Mouse (Mus musculus): ENCODE results near the gene Lelp1. TPM values are rescaled to one million over a fixed set of nuclear protein-coding genes. Genes with fewer than 3 reads are reported as not detected.

Gene Lelp1
- polyA plus RNA-seq (2012; rRNA removed) = not detected in 2 replicates
- not detected in 2 replicates for polyA plus RNA-seq (2014; fragmentation: Nextera tagmentation; extraction: Ambion mirVana)

DNA sequence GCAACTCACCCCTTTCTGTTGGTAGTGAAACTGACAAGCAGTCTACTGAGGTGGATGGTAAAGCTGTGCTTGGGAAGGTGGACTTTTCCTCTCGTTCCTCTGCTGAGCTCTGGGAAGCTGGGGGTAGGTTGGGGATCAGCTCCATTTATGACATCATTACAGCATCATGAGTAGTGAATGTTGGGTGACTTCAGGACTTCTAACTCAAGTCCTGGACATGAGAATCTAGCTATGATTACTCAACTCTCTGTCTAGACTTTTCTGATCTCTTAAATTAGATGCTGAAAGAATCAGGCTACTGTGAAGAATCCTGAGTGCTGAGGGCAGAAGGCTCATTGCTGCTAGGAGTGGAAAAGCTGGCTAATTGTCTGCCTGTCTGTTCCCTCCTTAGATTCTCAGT lies at the start of gene Lelp1:
Gene Lelp1, minus strand, starts transcription at position 101 of the 400 bp plus-strand sequence.
- no peak within 1 kb of the TSS for H3K9ac ChIP-seq (ENCODE audit: low read depth, low read length, severe bottlenecking)
- no peaks in the 10 kb centered on the region for H3K36me3 ChIP-seq (ENCODE audit: control insufficient read depth, insufficient read depth, low read length)
- ATAC-seq (ENCODE audit: low FRiP score, low read depth) (no peak), DNase-seq (ENCODE audit: low spot score) (no peak)
- no peak within 1 kb of the TSS for H3K4me2 ChIP-seq (replicated peaks; ENCODE audit: low read depth, low read length, severe bottlenecking)
- H3K4me1 ChIP-seq (ENCODE audit: control insufficient read depth, insufficient read depth, low read length) = no peaks in the 10 kb centered on the region
- no peaks in the 10 kb centered on the region for H3K9me3 ChIP-seq (ENCODE audit: control insufficient read depth, low read length)
- H3K27ac ChIP-seq (replicated peaks; ENCODE audit: low read depth, low read length) = no peak within 1 kb of the TSS
- 46% methylated on average over 1 of the region's 1 CpGs for WGBS
- no peak for TF ChIP-seq POLR2A (IDR thresholded peaks at IDR 0.05; ENCODE audit: borderline replicate concordance, extremely low read depth, insufficient read depth, insufficient read length)
- H3K27me3 ChIP-seq (ENCODE audit: control insufficient read depth, insufficient read depth, low read length) = no peaks in the 10 kb centered on the region
- H3K4me3 ChIP-seq (replicated peaks; ENCODE audit: low read length) = no peak within 1 kb of the TSS

DNA sequence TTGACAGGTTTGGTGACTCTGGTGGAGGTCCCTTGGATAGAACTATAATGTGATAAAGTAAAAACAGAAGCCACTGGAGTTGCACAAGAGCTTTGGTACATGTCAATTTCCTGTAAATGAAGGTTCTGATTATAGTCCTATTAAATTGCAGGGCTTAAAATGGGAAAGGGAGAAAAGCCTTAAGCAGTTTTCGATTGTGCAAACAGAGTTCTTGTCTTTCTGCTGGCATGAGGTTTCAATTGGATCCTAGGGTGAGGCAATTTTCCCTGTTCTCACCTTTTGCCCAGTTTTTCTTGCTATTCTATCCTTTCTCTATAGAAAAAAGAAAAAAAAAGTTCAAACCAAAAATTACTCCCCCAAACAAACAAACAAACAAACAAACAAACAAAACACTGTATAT lies 34.3 kb upstream of the Lelp1 start:
- Histone ChIP-seq H3K4me3 (replicated peaks; ENCODE audit: low read length) (no peak overlapping the region), H3K4me1 (ENCODE audit: control insufficient read depth, insufficient read depth, low read length) (no peaks in the 10 kb centered on the region), H3K4me2 (replicated peaks; ENCODE audit: low read depth, low read length, severe bottlenecking) (no peak overlapping the region), H3K27ac (replicated peaks; ENCODE audit: low read depth, low read length) (no peak overlapping the region), H3K27me3 (ENCODE audit: control insufficient read depth, insufficient read depth, low read length) (no peaks in the 10 kb centered on the region), H3K9ac (ENCODE audit: low read depth, low read length, severe bottlenecking) (no peak overlapping the region), H3K9me3 (ENCODE audit: control insufficient read depth, low read length) (no peaks in the 10 kb centered on the region), H3K36me3 (ENCODE audit: control insufficient read depth, insufficient read depth, low read length) (no peaks in the 10 kb centered on the region)
- no peak for TF ChIP-seq POLR2A (IDR thresholded peaks at IDR 0.05; ENCODE audit: borderline replicate concordance, extremely low read depth, insufficient read depth, insufficient read length)
- WGBS = 50% methylated on average over 1 of the region's 1 CpGs
- DNase-seq (ENCODE audit: low spot score) (no peak), ATAC-seq (ENCODE audit: low FRiP score, low read depth) (no peak)

DNA sequence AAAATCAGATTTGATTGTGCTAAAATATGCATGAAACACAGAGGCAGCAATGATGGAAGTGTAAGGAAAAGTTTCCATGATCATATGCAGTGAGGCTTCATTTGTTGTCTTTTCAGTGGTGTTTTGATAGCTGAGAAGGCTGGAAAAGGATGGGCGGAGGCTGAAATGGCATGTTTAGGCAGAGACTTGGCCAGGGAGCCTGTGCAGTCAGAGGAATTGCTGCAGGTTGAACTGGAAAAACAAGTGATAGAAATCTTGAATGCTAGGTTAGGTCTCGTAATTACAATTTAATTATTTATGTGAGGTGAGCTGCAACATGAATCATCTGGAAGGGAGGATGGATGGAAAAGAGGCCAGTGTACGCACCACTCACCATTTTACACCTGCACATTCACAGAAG lies 27.3 kb upstream of the Lelp1 start:
- DNase-seq (ENCODE audit: low spot score) (peak; percentile 52), ATAC-seq (ENCODE audit: low FRiP score, low read depth) (no peak)
- no peak overlapping the region for H3K9ac ChIP-seq (ENCODE audit: low read depth, low read length, severe bottlenecking)
- H3K4me3 ChIP-seq (replicated peaks; ENCODE audit: low read length) = no peak overlapping the region
- no peak overlapping the region for H3K4me2 ChIP-seq (replicated peaks; ENCODE audit: low read depth, low read length, severe bottlenecking)
- H3K4me1 ChIP-seq (ENCODE audit: control insufficient read depth, insufficient read depth, low read length) = no peaks in the 10 kb centered on the region
- TF ChIP-seq POLR2A (IDR thresholded peaks at IDR 0.05; ENCODE audit: borderline replicate concordance, extremely low read depth, insufficient read depth, insufficient read length) = no peak
- no peaks in the 10 kb centered on the region for H3K9me3 ChIP-seq (ENCODE audit: control insufficient read depth, low read length)
- no peaks in the 10 kb centered on the region for H3K27me3 ChIP-seq (ENCODE audit: control insufficient read depth, insufficient read depth, low read length)
- no peaks in the 10 kb centered on the region for H3K36me3 ChIP-seq (ENCODE audit: control insufficient read depth, insufficient read depth, low read length)
- no peak overlapping the region for H3K27ac ChIP-seq (replicated peaks; ENCODE audit: low read depth, low read length)
- 82% methylated on average over 3 of the region's 3 CpGs for WGBS

DNA sequence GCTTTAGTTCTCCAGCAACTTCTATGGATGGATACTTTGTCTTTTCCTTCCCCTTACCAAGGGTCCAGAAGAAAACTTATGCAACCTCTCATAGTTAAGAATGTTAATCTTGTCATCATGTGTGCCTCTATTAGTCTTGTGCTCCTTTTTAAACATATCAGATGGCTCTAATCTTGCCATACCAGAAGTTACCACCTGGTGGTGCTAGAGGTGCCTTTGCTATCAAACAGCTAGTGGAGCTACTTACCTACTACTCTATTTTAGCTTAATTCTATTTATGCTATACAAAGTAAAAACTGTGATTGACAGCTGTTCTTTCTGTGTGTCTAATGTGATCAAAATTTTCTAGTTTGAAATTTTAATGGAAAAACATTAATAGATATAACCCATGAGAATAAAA lies 10.8 kb upstream of the Lelp1 start:
- Histone ChIP-seq H3K9me3 (ENCODE audit: control insufficient read depth, low read length) (no peaks in the 10 kb centered on the region), H3K27me3 (ENCODE audit: control insufficient read depth, insufficient read depth, low read length) (no peaks in the 10 kb centered on the region), H3K27ac (replicated peaks; ENCODE audit: low read depth, low read length) (no peak overlapping the region), H3K36me3 (ENCODE audit: control insufficient read depth, insufficient read depth, low read length) (no peaks in the 10 kb centered on the region), H3K4me3 (replicated peaks; ENCODE audit: low read length) (no peak overlapping the region), H3K9ac (ENCODE audit: low read depth, low read length, severe bottlenecking) (no peak overlapping the region), H3K4me2 (replicated peaks; ENCODE audit: low read depth, low read length, severe bottlenecking) (no peak overlapping the region), H3K4me1 (ENCODE audit: control insufficient read depth, insufficient read depth, low read length) (no peaks in the 10 kb centered on the region)
- ATAC-seq (ENCODE audit: low FRiP score, low read depth) = no peak
- TF ChIP-seq POLR2A (IDR thresholded peaks at IDR 0.05; ENCODE audit: borderline replicate concordance, extremely low read depth, insufficient read depth, insufficient read length) = no peak
- peak; percentile 71 for DNase-seq (ENCODE audit: low spot score)

DNA sequence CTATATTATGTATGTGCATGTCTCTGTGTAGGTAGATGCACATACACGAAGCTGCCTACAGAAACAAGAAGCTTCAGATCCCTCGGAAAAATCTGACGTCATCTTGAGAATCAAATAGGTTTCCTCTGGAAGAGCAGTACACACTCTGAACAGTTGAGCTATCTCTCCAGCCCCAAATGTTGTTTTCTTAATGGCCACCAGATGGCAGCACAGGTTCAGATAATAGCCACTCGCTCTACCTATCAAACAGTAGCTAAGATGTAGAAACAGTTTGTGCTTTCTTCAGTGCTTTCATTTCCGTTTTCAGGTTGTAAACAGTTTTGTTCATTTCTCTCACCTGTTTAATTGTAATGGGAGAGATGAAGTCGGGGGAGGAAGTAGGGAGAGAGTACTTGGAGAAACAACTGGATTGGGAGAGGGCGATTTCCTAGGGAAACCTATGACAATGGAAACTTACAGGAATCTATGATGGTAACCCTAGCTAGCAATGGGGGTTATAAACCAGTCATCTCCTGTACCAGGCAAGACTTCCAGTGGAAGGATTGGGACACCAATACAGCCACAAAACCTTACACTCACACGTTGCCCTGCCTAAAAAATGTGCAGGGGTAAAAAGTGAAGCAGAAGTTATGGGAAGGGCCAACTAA lies 8.2 kb upstream of the Lelp1 start:
- 21% methylated on average over 8 of the region's 8 CpGs for WGBS
- DNase-seq (ENCODE audit: low spot score) (peak; percentile 82), ATAC-seq (ENCODE audit: low FRiP score, low read depth) (peak; percentile 80; the same call in 1 of the 2 replicates)
- Histone ChIP-seq H3K4me1 (ENCODE audit: control insufficient read depth, insufficient read depth, low read length) (no peaks in the 10 kb centered on the region), H3K4me2 (replicated peaks; ENCODE audit: low read depth, low read length, severe bottlenecking) (no peak overlapping the region), H3K9ac (ENCODE audit: low read depth, low read length, severe bottlenecking) (no peak overlapping the region), H3K36me3 (ENCODE audit: control insufficient read depth, insufficient read depth, low read length) (no peaks in the 10 kb centered on the region), H3K9me3 (ENCODE audit: control insufficient read depth, low read length) (no peaks in the 10 kb centered on the region), H3K27me3 (ENCODE audit: control insufficient read depth, insufficient read depth, low read length) (no peaks in the 10 kb centered on the region), H3K4me3 (replicated peaks; ENCODE audit: low read length) (no peak overlapping the region), H3K27ac (replicated peaks; ENCODE audit: low read depth, low read length) (no peak overlapping the region)
- no peak for TF ChIP-seq POLR2A (IDR thresholded peaks at IDR 0.05; ENCODE audit: borderline replicate concordance, extremely low read depth, insufficient read depth, insufficient read length)

Measured in limb, embryonic 14.5 days (tissue).